Mouse (Mus musculus) hindbrain, postnatal 0 days (tissue): ENCODE data around the gene Limd2. TPM values are rescaled to one million over a fixed set of nuclear protein-coding genes. Genes with fewer than 3 reads are reported as not detected.
"Not testable (repeated sequence)": the region's sequence is repeated elsewhere in the genome, so short reads cannot be mapped to it uniquely, and the experiment has no call there.

Experiments
- ATAC-seq: fragments of 200-750 bp; cut with Nextera tagmentation; 2 replicates; pipeline ENCODE4 v1.8.0; 2017; ENCODE audit warnings: mild to moderate bottlenecking, moderate TSS enrichment, moderate library complexity
- DNase-seq: peaks from one replicate; pipeline ENCODE4 v3.0.0-alpha.2; 2015; ENCODE audit warnings: low spot score
- H3K27ac ChIP-seq: fragments of 300-500 bp; sonication (generic); 2 replicates; pipeline ENCODE4 v1.5.1; 2014; ENCODE audit warnings: mild to moderate bottlenecking
- H3K27me3 ChIP-seq: fragments of 300-500 bp; sonication (generic); 2 replicates; pipeline ENCODE4 v1.6.1; 2014; ENCODE audit warnings: low read length, mixed read lengths; ENCODE audit not compliant: insufficient read depth
- H3K36me3 ChIP-seq: fragments of 300-500 bp; sonication (generic); 2 replicates; pipeline ENCODE4 v1.6.1; 2014; ENCODE audit warnings: low read length, mixed read lengths; ENCODE audit not compliant: insufficient read depth
- H3K4me1 ChIP-seq: fragments of 300-500 bp; sonication (generic); 2 replicates; pipeline ENCODE4 v1.6.1; 2014; ENCODE audit warnings: antibody characterized with exemption, low read length, mixed read lengths; ENCODE audit not compliant: insufficient read depth
- H3K4me2 ChIP-seq: fragments of 300-500 bp; sonication (generic); 2 replicates; pipeline ENCODE4 v1.6.1; 2014; ENCODE audit warnings: low read depth, mild to moderate bottlenecking, low read length, moderate library complexity, mixed read lengths
- H3K4me3 ChIP-seq: fragments of 300-500 bp; sonication (generic); 2 replicates; pipeline ENCODE4 v1.5.1; 2014; ENCODE audit warnings: low read length
- H3K9ac ChIP-seq: fragments of 300-500 bp; sonication (generic); replicated peaks from 2 replicates; pipeline ENCODE4 v1.6.1; 2014; ENCODE audit warnings: mild to moderate bottlenecking, low read length, moderate library complexity, mixed read lengths
- H3K9me3 ChIP-seq: fragments of 300-500 bp; sonication (generic); 2 replicates; pipeline ENCODE4 v1.6.1; 2016; ENCODE audit warnings: low read length, mixed read lengths
- CTCF ChIP-seq: IDR thresholded peaks from 2 replicates; pipeline ENCODE4 v1.5.1; 2016; ENCODE audit warnings: antibody characterized with exemption, control low read depth, low read depth
- WGBS: fragments of 180-500 bp; shearing (Covaris S2); extraction: QIAGEN DNeasy Blood & Tissue Kit; methylation state at CpG from one replicate; pipeline ENCODE4 v1.1.7; 2014; 5-methylcytosine and 5-hydroxymethylcytosine counted together
- polyA plus RNA-seq: library from polyadenylated mRNA; unstranded; fragments of >200 nt; fragmentation: Nextera tagmentation; extraction: Ambion mirVana; gene quantifications from 2 replicates; pipeline ENCODE4 v1.2.1, GENCODE M21; 2015
- total RNA-seq: library from RNA; depleted of rRNA; stranded (reverse); fragments of >200 nt; gene quantifications from 2 replicates; pipeline ENCODE4 v1.2.3, GENCODE M21; 2014; rRNA removed

Gene Limd2
- total and polyA plus RNA-seq, 2 experiments from 2014 or later: 80.6 to 120 TPM

- Histone ChIP-seq H3K4me3 (no peak overlapping the region), H3K4me1 (no peaks in the 10 kb centered on the region), H3K27me3 (no peaks in the 10 kb centered on the region), H3K9me3 (no peaks in the 10 kb centered on the region), H3K27ac (no peak overlapping the region), H3K36me3 (peaks cover 21% of the 10 kb centered on the region; the same call in 1 of the 2 replicates), H3K4me2 (no peak overlapping the region), H3K9ac (no peak overlapping the region)
- 95% methylated on average over 1 of the region's 1 CpGs for WGBS
- no peak for ATAC-seq
- no peak for DNase-seq
- TF ChIP-seq CTCF: no peak
Measured at GRCm38 (mm10) chr11:106129477-106129876, 31.2 kb downstream of the Limd2 start.

- H3K36me3 ChIP-seq: peaks cover 33% of the 10 kb centered on the region; the same call in 1 of the 2 replicates
- not testable (repeated sequence) for H3K27ac ChIP-seq, H3K9me3 ChIP-seq, ATAC-seq, H3K4me3 ChIP-seq, H3K4me1 ChIP-seq, H3K27me3 ChIP-seq, DNase-seq, H3K9ac ChIP-seq, H3K4me2 ChIP-seq
- 96% methylated on average over 4 of the region's 6 CpGs for WGBS
Measured at GRCm38 (mm10) chr11:106126727-106127373, 33.8 kb downstream of the Limd2 start.

- H3K9me3 ChIP-seq: no peaks in the 10 kb centered on the region
- H3K4me3 ChIP-seq: no peak overlapping the region
- peaks cover 33% of the 10 kb centered on the region; the same call in 1 of the 2 replicates for H3K36me3 ChIP-seq
- no peak overlapping the region for H3K27ac ChIP-seq
- no peak overlapping the region for H3K9ac ChIP-seq
- H3K4me1 ChIP-seq: no peaks in the 10 kb centered on the region
- ATAC-seq: no peak
- no peaks in the 10 kb centered on the region for H3K27me3 ChIP-seq
- DNase-seq: no peak
- H3K4me2 ChIP-seq: no peak overlapping the region
- no peak for TF ChIP-seq CTCF
- 87% methylated on average over 1 of the region's 1 CpGs for WGBS
Measured at GRCm38 (mm10) chr11:106125827-106126226, 34.8 kb downstream of the Limd2 start.

GRCm38 (mm10) chr11:106124784-106125183, 35.9 kb downstream of the Limd2 start:
- Histone ChIP-seq H3K27me3 (no peaks in the 10 kb centered on the region), H3K27ac (no peak overlapping the region), H3K9me3 (no peaks in the 10 kb centered on the region), H3K36me3 (peaks cover 30% of the 10 kb centered on the region), H3K4me2 (no peak overlapping the region), H3K4me3 (no peak overlapping the region), H3K9ac (no peak overlapping the region), H3K4me1 (no peaks in the 10 kb centered on the region)
- TF ChIP-seq CTCF: no peak
- ATAC-seq (no peak), DNase-seq (no peak)
- WGBS: 74% methylated on average over 4 of the region's 4 CpGs

GRCm38 (mm10) chr11:106122736-106123135, 37.9 kb downstream of the Limd2 start:
- no peak overlapping the region for H3K4me3 ChIP-seq
- WGBS: 86% methylated on average over 3 of the region's 3 CpGs
- DNase-seq (no peak), ATAC-seq (no peak)
- H3K4me1 ChIP-seq: no peaks in the 10 kb centered on the region
- no peak overlapping the region for H3K27ac ChIP-seq
- no peak overlapping the region for H3K9ac ChIP-seq
- no peak overlapping the region for H3K4me2 ChIP-seq
- H3K36me3 ChIP-seq: peaks cover 30% of the 10 kb centered on the region
- no peaks in the 10 kb centered on the region for H3K27me3 ChIP-seq
- TF ChIP-seq CTCF: no peak
- no peaks in the 10 kb centered on the region for H3K9me3 ChIP-seq

GRCm38 (mm10) chr11:106122221-106122620, 38.4 kb downstream of the Limd2 start:
- Histone ChIP-seq H3K4me2 (no peak overlapping the region), H3K27me3 (no peaks in the 10 kb centered on the region), H3K9me3 (no peaks in the 10 kb centered on the region), H3K27ac (no peak overlapping the region), H3K4me3 (no peak overlapping the region), H3K36me3 (peaks cover 34% of the 10 kb centered on the region), H3K9ac (no peak overlapping the region), H3K4me1 (no peaks in the 10 kb centered on the region)
- no peak for TF ChIP-seq CTCF
- 95% methylated on average over 5 of the region's 5 CpGs for WGBS
- DNase-seq (no peak), ATAC-seq (no peak)

- ATAC-seq: no peak
- H3K36me3 ChIP-seq: no peaks in the 10 kb centered on the region
- no peak for TF ChIP-seq CTCF
Measured at GRCm38 (mm10) chr11:106111688-106112087, 49.0 kb downstream of the Limd2 start.

More at GRCm38 (mm10) chr11:106111688-106112087, 49.0 kb downstream of the Limd2 start:
- Histone ChIP-seq H3K9ac (no peak overlapping the region), H3K4me3 (no peak overlapping the region), H3K9me3 (no peaks in the 10 kb centered on the region), H3K4me2 (no peak overlapping the region), H3K27ac (no peak overlapping the region), H3K4me1 (no peaks in the 10 kb centered on the region), H3K27me3 (no peaks in the 10 kb centered on the region)
- no peak for DNase-seq

Other genes with a start within 250 kb of the Limd2 start
- gene Cyb561, start 207.5 kb downstream of the Limd2 start, total RNA-seq: 45.9 and 52.9 TPM in 2 replicates
- gene Cyb561, start 207.5 kb downstream of the Limd2 start, polyA plus RNA-seq: 55.9 and 57.8 TPM in 2 replicates
- 31.1 and 35.9 TPM in 2 replicates for gene Ace, start 192.9 kb downstream of the Limd2 start, total RNA-seq
- gene Ace, start 192.9 kb downstream of the Limd2 start, polyA plus RNA-seq: 10.3 and 11.1 TPM in 2 replicates
- gene Ace3, start 166.2 kb downstream of the Limd2 start, total RNA-seq: not detected in 2 replicates
- not detected in 2 replicates for gene Ace3, start 166.2 kb downstream of the Limd2 start, polyA plus RNA-seq
- gene Kcnh6, start 152.7 kb downstream of the Limd2 start, total RNA-seq: 4.3 and 7.9 TPM in 2 replicates
- gene Kcnh6, start 152.7 kb downstream of the Limd2 start, polyA plus RNA-seq: 2.4 and 3.0 TPM in 2 replicates
- 265 and 283 TPM in 2 replicates for gene Dcaf7, start 124.0 kb downstream of the Limd2 start, total RNA-seq
- 127 and 137 TPM in 2 replicates for gene Dcaf7, start 124.0 kb downstream of the Limd2 start, polyA plus RNA-seq
- gene Taco1, start 94.8 kb downstream of the Limd2 start, total RNA-seq: 19.4 and 28.9 TPM in 2 replicates
- gene Taco1, start 94.8 kb downstream of the Limd2 start, polyA plus RNA-seq: 6.1 and 6.4 TPM in 2 replicates
- 26.7 and 38.0 TPM in 2 replicates for gene Map3k3, start 76.2 kb downstream of the Limd2 start, total RNA-seq
- 8.9 and 9.1 TPM in 2 replicates for gene Map3k3, start 76.2 kb downstream of the Limd2 start, polyA plus RNA-seq
- not detected in 2 replicates for gene Gm10840, start within 50 bp of the Limd2 start, total RNA-seq
- not detected in 2 replicates for gene Gm10840, start within 50 bp of the Limd2 start, polyA plus RNA-seq
- 34.1 and 39.2 TPM in 2 replicates for gene Strada, start 41.3 kb upstream of the Limd2 start, total RNA-seq
- gene Strada, start 41.3 kb upstream of the Limd2 start, polyA plus RNA-seq: 23.6 and 25.0 TPM in 2 replicates
- 15.2 and 16.9 TPM in 2 replicates for gene Ccdc47, start 55.5 kb upstream of the Limd2 start, total RNA-seq
- gene Ccdc47, start 55.5 kb upstream of the Limd2 start, polyA plus RNA-seq: 85.2 TPM in 2 replicates
- 34.1 and 38.1 TPM in 2 replicates for gene Ddx42, start 56.1 kb upstream of the Limd2 start, total RNA-seq
- gene Ddx42, start 56.1 kb upstream of the Limd2 start, polyA plus RNA-seq: 61.9 and 62.0 TPM in 2 replicates
- 24.4 and 55.6 TPM in 2 replicates for gene Ftsj3, start 95.2 kb upstream of the Limd2 start, total RNA-seq
- 28.5 and 29.4 TPM in 2 replicates for gene Ftsj3, start 95.2 kb upstream of the Limd2 start, polyA plus RNA-seq
- 55.4 and 58.9 TPM in 2 replicates for gene Psmc5, start 95.3 kb upstream of the Limd2 start, total RNA-seq
- gene Psmc5, start 95.3 kb upstream of the Limd2 start, polyA plus RNA-seq: 305 and 308 TPM in 2 replicates
- 26.8 and 34.1 TPM in 2 replicates for gene Smarcd2, start 112.1 kb upstream of the Limd2 start, total RNA-seq
- gene Smarcd2, start 112.1 kb upstream of the Limd2 start, polyA plus RNA-seq: 10.4 and 12.3 TPM in 2 replicates
- 0.05 and 1.3 TPM in 2 replicates for gene Tcam1, start 115.8 kb upstream of the Limd2 start, total RNA-seq
- gene Tcam1, start 115.8 kb upstream of the Limd2 start, polyA plus RNA-seq: 0.19 and 0.23 TPM in 2 replicates
- not detected in 2 replicates for gene Gh, start 141.0 kb upstream of the Limd2 start, total RNA-seq
- gene Gh, start 141.0 kb upstream of the Limd2 start, polyA plus RNA-seq: not detected in 2 replicates
- 0.25 and 0.63 TPM in 2 replicates for gene Cd79b, start 153.9 kb upstream of the Limd2 start, total RNA-seq
- gene Cd79b, start 153.9 kb upstream of the Limd2 start, polyA plus RNA-seq: 1.3 and 1.7 TPM in 2 replicates
- gene Scn4a, start 192.4 kb upstream of the Limd2 start, total RNA-seq: under 0.01 and 0.22 TPM in 2 replicates
- gene Scn4a, start 192.4 kb upstream of the Limd2 start, polyA plus RNA-seq: 0.04 TPM in 1 of 2 replicates, not detected in the other
- not detected in 2 replicates for gene Prr29, start 204.6 kb upstream of the Limd2 start, total RNA-seq
- not detected in 2 replicates for gene Prr29, start 204.6 kb upstream of the Limd2 start, polyA plus RNA-seq
- 3.8 and 11.4 TPM in 2 replicates for gene Icam2, start 227.2 kb upstream of the Limd2 start, total RNA-seq
- gene Icam2, start 227.2 kb upstream of the Limd2 start, polyA plus RNA-seq: 8.4 TPM in 2 replicates